Comparison of ENCODE assay signal across 8 mouse cellular contexts in the genomic region with DNA sequence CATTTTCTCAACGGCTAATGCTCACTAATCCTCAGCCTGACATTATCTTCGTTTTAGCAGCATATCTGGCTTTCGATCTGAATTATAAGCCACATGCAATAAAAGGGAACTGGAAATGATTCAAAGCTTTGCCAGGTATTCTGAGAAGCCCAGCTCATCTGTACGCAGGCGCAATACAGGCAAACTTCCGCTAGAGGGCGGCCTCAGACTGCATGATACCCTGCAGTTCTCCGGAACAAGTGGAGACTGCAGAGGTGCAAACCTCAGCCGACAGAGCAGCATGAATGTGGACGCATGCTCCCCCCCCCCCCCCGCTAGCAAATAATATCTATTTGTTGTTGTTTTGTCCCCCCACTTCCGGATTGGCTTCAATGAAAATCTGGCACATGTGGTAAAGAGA.
DNase-seq lines count a peak whose midpoint lies in the region; ATAC-seq lines count a peak whose summit lies in the region.

No protein-coding gene starts in this region.

- H3K9ac ChIP-seq in embryonic facial prominence, embryonic 12.5 days: no peak overlapping the region
- H3K9ac ChIP-seq in midbrain, embryonic 14.5 days (replicated peaks; ENCODE audit: low read length): peak overlapping the region; percentile 37; the same call in 1 of the 2 replicates

- H3K27me3 ChIP-seq in embryonic facial prominence, embryonic 12.5 days: 0 out of 2 replicates have a peak, but pooled peaks cover 7% of the 10 kb centered on the region
- H3K27me3 ChIP-seq in limb, embryonic 10.5 days (ENCODE audit: low read depth, poor library complexity, severe bottlenecking): peaks cover 5% of the 10 kb centered on the region; the same call in 1 of the 2 replicates
- H3K27me3 ChIP-seq in midbrain, embryonic 14.5 days (ENCODE audit: control insufficient read depth, insufficient read depth, low read length): peaks cover 8% of the 10 kb centered on the region; the same call in 1 of the 2 replicates

- DNase-seq in 3T3-L1 (ENCODE audit: low read depth, low spot score): peak; percentile 86
- DNase-seq in adrenal gland, postnatal 36 days: peak; percentile 78 to 86
- peak; percentile 95 for DNase-seq in heart, adult 11 months
- DNase-seq in kidney, adult 18-20 months: peak; percentile 80
- peak; percentile 93 for DNase-seq in limb, embryonic 10.5 days (ENCODE audit: low spot score)
- peak; percentile 96 for DNase-seq in midbrain, embryonic 14.5 days
- DNase-seq in spleen, adult 12 weeks (ENCODE audit: low spot score): peak; percentile 53

- no peaks in the 10 kb centered on the region for H3K9me3 ChIP-seq in embryonic facial prominence, embryonic 12.5 days
- no peaks in the 10 kb centered on the region for H3K9me3 ChIP-seq in limb, embryonic 10.5 days (replicated peaks)
- H3K9me3 ChIP-seq in midbrain, embryonic 14.5 days (ENCODE audit: control insufficient read depth, low read length): no peaks in the 10 kb centered on the region

- H3K4me2 ChIP-seq in embryonic facial prominence, embryonic 12.5 days (replicated peaks): peak overlapping the region; percentile 42
- peak overlapping the region; percentile 55 for H3K4me2 ChIP-seq in midbrain, embryonic 14.5 days (ENCODE audit: low read length)

- 0 out of 2 replicates have a peak, but pooled peaks cover 3% of the 10 kb centered on the region for H3K4me1 ChIP-seq in embryonic facial prominence, embryonic 12.5 days
- peaks cover 15% of the 10 kb centered on the region for H3K4me1 ChIP-seq in limb, embryonic 10.5 days
- H3K4me1 ChIP-seq in midbrain, embryonic 14.5 days (ENCODE audit: control insufficient read depth, insufficient read depth, low read length): no peaks in the 10 kb centered on the region

- 2% methylated on average over 12 of the region's 12 CpGs for WGBS in embryonic facial prominence, embryonic 12.5 days
- 4% methylated on average over 12 of the region's 12 CpGs for WGBS in limb, embryonic 10.5 days
- 2% methylated on average over 12 of the region's 12 CpGs for WGBS in midbrain, embryonic 14.5 days

- peak; percentile 58; the same call in 1 of the 2 replicates for ATAC-seq in embryonic facial prominence, embryonic 12.5 days (ENCODE audit: insufficient number of reproducible peaks, insufficient read depth, low FRiP score, low TSS enrichment)
- peak; percentile 78 for ATAC-seq in midbrain, embryonic 14.5 days (ENCODE audit: low FRiP score, low TSS enrichment)

- no peak overlapping the region for H3K4me3 ChIP-seq in embryonic facial prominence, embryonic 12.5 days
- peak overlapping the region; percentile 18; the same call in 1 of the 2 replicates for H3K4me3 ChIP-seq in limb, embryonic 10.5 days
- peak overlapping the region; percentile 24 for H3K4me3 ChIP-seq in midbrain, embryonic 14.5 days (replicated peaks; ENCODE audit: low read depth, low read length)

- H3K27ac ChIP-seq in embryonic facial prominence, embryonic 12.5 days: no peak overlapping the region
- H3K27ac ChIP-seq in limb, embryonic 10.5 days: 0 out of 2 replicates have a peak overlapping the region, but pooled peaks have one; percentile 56
- H3K27ac ChIP-seq in midbrain, embryonic 14.5 days (replicated peaks; ENCODE audit: low read depth, low read length): no peak overlapping the region

- H3K36me3 ChIP-seq in embryonic facial prominence, embryonic 12.5 days: no peaks in the 10 kb centered on the region
- H3K36me3 ChIP-seq in limb, embryonic 10.5 days: no peaks in the 10 kb centered on the region
- no peaks in the 10 kb centered on the region for H3K36me3 ChIP-seq in midbrain, embryonic 14.5 days (ENCODE audit: control insufficient read depth, insufficient read depth, low read length)
